Mouse (Mus musculus) MEL (cell line): ENCODE results near the gene Slc24a1. TPM values are rescaled to one million over a fixed set of nuclear protein-coding genes. Genes with fewer than 3 reads are reported as not detected.

Source experiments
- DNase-seq: peaks from one replicate; pipeline ENCODE4 v3.0.0; 2011; ENCODE audit warnings: low read depth, low spot score
- H3K27ac ChIP-seq: 2 replicates; pipeline ENCODE4 v1.5.1; 2012; ENCODE audit warnings: low read depth, mild to moderate bottlenecking, control low read depth, low read length, moderate library complexity; ENCODE audit not compliant: control insufficient read depth
- H3K27me3 ChIP-seq, 2 experiments: fragments of 150-350 bp in 1 of 2; sonication (generic) in 1 of 2; 2 replicates each; pipeline ENCODE4 v1.6.1; 2012; ENCODE audit warnings: low read length in 2 of 2, mild to moderate bottlenecking in 2 of 2, improper control_type of control experiment in 1 of 2, moderate library complexity in 1 of 2; ENCODE audit not compliant: insufficient read depth in 2 of 2, control insufficient read depth in 1 of 2
- H3K36me3 ChIP-seq, 2 experiments: 2 replicates each; pipeline ENCODE4 v1.6.1; 2012 to 2014; ENCODE audit warnings: low read length in 2 of 2, improper control_type of control experiment in 1 of 2, inconsistent platforms in 1 of 2, mild to moderate bottlenecking in 1 of 2; ENCODE audit not compliant: insufficient read depth in 2 of 2, control insufficient read depth in 1 of 2
- H3K4me1 ChIP-seq, 2 experiments: fragments of 150-350 bp in 1 of 2; sonication (generic) in 1 of 2; 2 replicates each; pipeline ENCODE4 v1.6.1; 2012; ENCODE audit warnings: low read length in 2 of 2, improper control_type of control experiment in 1 of 2, mild to moderate bottlenecking in 1 of 2; ENCODE audit not compliant: insufficient read depth in 2 of 2, control insufficient read depth in 1 of 2
- H3K4me3 ChIP-seq, 2 experiments: fragments of 150-350 bp in 1 of 2; sonication (generic) in 1 of 2; 2 replicates each; pipeline ENCODE4 v1.5.1; 2012; ENCODE audit warnings: low read depth in 2 of 2, low read length in 2 of 2, mild to moderate bottlenecking in 2 of 2, moderate library complexity in 2 of 2, control low read depth in 1 of 2, improper control_type of control experiment in 1 of 2; ENCODE audit not compliant: control insufficient read depth in 1 of 2, insufficient read depth in 1 of 2
- H3K79me2 ChIP-seq: 2 replicates; pipeline ENCODE4 v1.6.1; 2012; ENCODE audit warnings: mild to moderate bottlenecking, low read length, moderate library complexity; ENCODE audit not compliant: control insufficient read depth, poor library complexity, insufficient read depth
- H3K9ac ChIP-seq: 2 replicates; pipeline ENCODE4 v1.6.1; 2012; ENCODE audit warnings: low read depth, mild to moderate bottlenecking, control low read depth, low read length, moderate library complexity; ENCODE audit not compliant: control insufficient read depth, poor library complexity, severe bottlenecking
- H3K9me3 ChIP-seq: fragments of 150-350 bp; sonication (generic); replicated peaks from 2 replicates; pipeline ENCODE4 v1.6.1; 2012; ENCODE audit warnings: mild to moderate bottlenecking, low read length, improper control_type of control experiment, moderate library complexity; ENCODE audit not compliant: insufficient read depth
- BHLHE40 ChIP-seq: IDR thresholded peaks from 2 replicates; pipeline ENCODE4 v1.6.1; 2012; ENCODE audit warnings: low read depth, mild to moderate bottlenecking, inconsistent platforms, low read length, improper control_type of control experiment, borderline replicate concordance
- CHD2 ChIP-seq: IDR thresholded peaks from 2 replicates; pipeline ENCODE4 v1.6.1; 2011; ENCODE audit warnings: low read length, improper control_type of control experiment
- CTCF ChIP-seq, 3 experiments: IDR thresholded peaks in 2 of 3; conservative IDR thresholded peaks in 1 of 3; 2 replicates each; pipeline ENCODE4 v1.5.1; 2011 to 2012; ENCODE audit warnings: low read length in 3 of 3, low read depth in 2 of 3, mild to moderate bottlenecking in 2 of 3, improper control_type of control experiment in 1 of 3, inconsistent platforms in 1 of 3, mixed read lengths in 1 of 3, moderate library complexity in 1 of 3; ENCODE audit not compliant: control insufficient read depth in 1 of 3, insufficient read depth in 1 of 3, poor library complexity in 1 of 3, severe bottlenecking in 1 of 3
- ELF1 ChIP-seq: IDR thresholded peaks from 2 replicates; pipeline ENCODE4 v1.6.1; 2014; ENCODE audit warnings: low read depth, mild to moderate bottlenecking, inconsistent platforms, low read length, improper control_type of control experiment, moderate library complexity
- ETS1 ChIP-seq: IDR thresholded peaks from 2 replicates; pipeline ENCODE4 v1.6.1; 2012; ENCODE audit warnings: low read depth, mild to moderate bottlenecking, inconsistent platforms, low read length, improper control_type of control experiment, moderate library complexity
- GABPA ChIP-seq: IDR thresholded peaks from 2 replicates; pipeline ENCODE4 v1.6.1; 2012; ENCODE audit warnings: low read depth, mild to moderate bottlenecking, inconsistent platforms, low read length, improper control_type of control experiment, moderate library complexity
- HCFC1 ChIP-seq: IDR thresholded peaks from 2 replicates; pipeline ENCODE4 v1.6.1; 2012; ENCODE audit warnings: low read depth, mild to moderate bottlenecking, inconsistent platforms, low read length, improper control_type of control experiment, moderate library complexity
- JUND ChIP-seq: IDR thresholded peaks from 2 replicates; pipeline ENCODE4 v1.6.1; 2011; ENCODE audit warnings: low read depth, mild to moderate bottlenecking, improper control_type of control experiment, low read length
- KAT2A ChIP-seq: conservative IDR thresholded peaks from 2 replicates; pipeline ENCODE4 v1.6.1; 2012; ENCODE audit warnings: low read depth, low read length, improper control_type of control experiment, inconsistent platforms
- MAFK ChIP-seq: IDR thresholded peaks from 2 replicates; pipeline ENCODE4 v1.6.1; 2011; ENCODE audit warnings: low read depth, mild to moderate bottlenecking, low read length, improper control_type of control experiment, borderline replicate concordance
- MXI1 ChIP-seq: IDR thresholded peaks from 2 replicates; pipeline ENCODE4 v1.6.1; 2011; ENCODE audit warnings: mild to moderate bottlenecking, low read depth, low read length, improper control_type of control experiment
- MYB ChIP-seq: IDR thresholded peaks from 2 replicates; pipeline ENCODE4 v1.6.1; 2011; ENCODE audit warnings: mild to moderate bottlenecking, low read depth, low read length, improper control_type of control experiment
- NELFE ChIP-seq: IDR thresholded peaks from 2 replicates; pipeline ENCODE4 v1.6.1; 2011; ENCODE audit warnings: low read depth, low read length, improper control_type of control experiment
- NRF1 ChIP-seq: IDR thresholded peaks from 2 replicates; pipeline ENCODE4 v1.6.1; 2014; ENCODE audit warnings: low read depth, mild to moderate bottlenecking, inconsistent platforms, low read length, improper control_type of control experiment, moderate library complexity; ENCODE audit not compliant: poor library complexity, insufficient read depth, severe bottlenecking
- POLR2A ChIP-seq, 2 experiments: IDR thresholded peaks; 2 replicates each; pipeline ENCODE4 v1.6.1; 2011 to 2012; ENCODE audit warnings: low read length in 2 of 2, mild to moderate bottlenecking in 2 of 2, control low read depth in 1 of 2, improper control_type of control experiment in 1 of 2, low read depth in 1 of 2, moderate library complexity in 1 of 2; ENCODE audit not compliant: control insufficient read depth in 1 of 2, insufficient read depth in 1 of 2, poor library complexity in 1 of 2
- POLR2AphosphoS2 ChIP-seq: IDR thresholded peaks from 2 replicates; pipeline ENCODE4 v1.6.1; 2011; ENCODE audit warnings: low read length, improper control_type of control experiment
- SIN3A ChIP-seq: IDR thresholded peaks from 2 replicates; pipeline ENCODE4 v1.6.1; 2012; ENCODE audit warnings: low read length, improper control_type of control experiment, inconsistent platforms
- TBP ChIP-seq: IDR thresholded peaks from 2 replicates; pipeline ENCODE4 v1.8.0; 2011; ENCODE audit warnings: low read depth, low read length, improper control_type of control experiment
- USF1 ChIP-seq: IDR thresholded peaks from 2 replicates; pipeline ENCODE4 v1.6.1; 2014; ENCODE audit warnings: low read depth, mild to moderate bottlenecking, inconsistent platforms, low read length, improper control_type of control experiment, moderate library complexity
- ZC3H11A ChIP-seq: IDR thresholded peaks from 2 replicates; pipeline ENCODE4 v1.6.1; 2012; ENCODE audit warnings: low read depth, mild to moderate bottlenecking, inconsistent platforms, low read length, improper control_type of control experiment
- ZMIZ1 ChIP-seq: IDR thresholded peaks from 2 replicates; pipeline ENCODE4 v1.6.1; 2012; ENCODE audit warnings: low read depth, mild to moderate bottlenecking, inconsistent platforms, low read length, improper control_type of control experiment, moderate library complexity
- polyA plus RNA-seq, 2 experiments: library from polyadenylated mRNA; stranded (reverse) in 1 of 2; unstranded in 1 of 2; fragments of >175 nt in 1 of 2; fragments of >200 nt in 1 of 2; gene quantifications; 2 replicates each; pipeline versions ENCODE4 v1.2.1 to v1.2.4; 2012; ENCODE audit warnings: low replicate concordance in 2 of 2, low read depth in 1 of 2; ENCODE audit not compliant: insufficient read length in 2 of 2, insufficient read depth in 1 of 2, missing spikeins in 1 of 2
- total RNA-seq: library from RNA; depleted of rRNA; stranded (reverse); fragments of 300-350 nt; gene quantifications from 2 replicates; pipeline ENCODE4 v1.2.3, GENCODE M21; 2012

Slc24a1 gene
- total and polyA plus RNA-seq, 3 experiments, result 0.07 TPM; not detected in 2

- Histone ChIP-seq H3K4me3 (no peak overlapping the region), H3K27ac (no peak overlapping the region), H3K27me3 (peaks cover 2% of the 10 kb centered on the region in 2 experiments; a peak in 2 of 4 replicates), H3K79me2 (no peaks in the 10 kb centered on the region), H3K4me1 (no peaks in the 10 kb centered on the region), H3K36me3 (no peaks in the 10 kb centered on the region), H3K9ac (no peak overlapping the region), H3K9me3 (no peaks in the 10 kb centered on the region)
- peak; percentile 54 for DNase-seq
- peak; percentile 35; the same call in 1 of the 2 replicates for TF ChIP-seq HCFC1
- TF ChIP-seq MYB, result no peak
- peak; percentile 95 for TF ChIP-seq TBP
- peak; percentile 78 for TF ChIP-seq POLR2AphosphoS2
- no peak for TF ChIP-seq SIN3A
- TF ChIP-seq MAFK, result no peak
- TF ChIP-seq KAT2A, result no peak
- peak; percentile 80 to 83; a peak in 3 of 4 replicates for TF ChIP-seq POLR2A (IDR thresholded peaks at IDR 0.05; ENCODE audit: control insufficient read depth in 1 of 2, insufficient read depth in 1 of 2, low read depth in 1 of 2, low read length in 2 of 2, poor library complexity in 1 of 2)
- peak; percentile 42; the same call in 1 of the 2 replicates for TF ChIP-seq NELFE
- peak; percentile 99 for TF ChIP-seq ZMIZ1
- TF ChIP-seq ETS1, result peak; percentile 71
- no peak for TF ChIP-seq USF1
Observed at GRCm38 (mm10) chr9:64947483-64948095, 3.8 kb downstream of the Slc24a1 start.

GRCm38 (mm10) chr9:64943997-64944396 lies 7.4 kb downstream of the Slc24a1 start:
- Histone ChIP-seq H3K9ac (no peak overlapping the region), H3K36me3 (peaks cover 0 to 10% of the 10 kb centered on the region in 2 experiments; a peak in 2 of 4 replicates), H3K79me2 (no peaks in the 10 kb centered on the region), H3K27ac (no peak overlapping the region), H3K27me3 (peaks cover 0 to 2% of the 10 kb centered on the region in 2 experiments; a peak in 1 of 4 replicates), H3K4me3 (no peak overlapping the region), H3K4me1 (peaks cover 7 to 13% of the 10 kb centered on the region in 2 experiments; a peak in 3 of 4 replicates), H3K9me3 (no peaks in the 10 kb centered on the region)
- TF ChIP-seq SIN3A (no peak), ETS1 (no peak), ELF1 (no peak), POLR2AphosphoS2 (no peak)
- DNase-seq, result no peak

- H3K4me1 ChIP-seq, result peaks cover 12 to 31% of the 10 kb centered on the region in 2 experiments; a peak in 3 of 4 replicates
- peaks cover 0 to 16% of the 10 kb centered on the region in 2 experiments; a peak in 2 of 4 replicates for H3K36me3 ChIP-seq
- H3K9ac ChIP-seq, result no peak overlapping the region
- no peak for TF ChIP-seq NRF1
- TF ChIP-seq MYB, result no peak
- no peak for TF ChIP-seq POLR2A (IDR thresholded peaks at IDR 0.05; ENCODE audit: control insufficient read depth in 1 of 2, insufficient read depth in 1 of 2, low read depth in 1 of 2, low read length in 2 of 2, poor library complexity in 1 of 2)
- no peak for TF ChIP-seq CTCF (IDR thresholded peaks at IDR 0.05 in 2 of 3, conservative IDR thresholded peaks at IDR 0.05 in 1 of 3; ENCODE audit: control insufficient read depth in 1 of 3, insufficient read depth in 1 of 3, low read depth in 2 of 3, low read length in 3 of 3, poor library complexity in 1 of 3, severe bottlenecking in 1 of 3)
- TF ChIP-seq GABPA, result no peak
- no peak for TF ChIP-seq JUND
- no peak for TF ChIP-seq ZC3H11A
- TF ChIP-seq BHLHE40, result no peak
- no peak for TF ChIP-seq MXI1
- TF ChIP-seq CHD2, result no peak
- TF ChIP-seq ELF1, result no peak
- TF ChIP-seq, all 39 proteins: peak for 0
- no peak overlapping the region for H3K4me3 ChIP-seq
- DNase-seq, result no peak
- H3K79me2 ChIP-seq, result no peaks in the 10 kb centered on the region
- H3K27ac ChIP-seq, result no peak overlapping the region
- H3K9me3 ChIP-seq, result no peaks in the 10 kb centered on the region
- peaks cover 0 to 2% of the 10 kb centered on the region in 2 experiments; a peak in 1 of 4 replicates for H3K27me3 ChIP-seq
Observed at GRCm38 (mm10) chr9:64941650-64942049, 9.8 kb downstream of the Slc24a1 start.
